19 mouse cellular contexts compared by ENCODE assay signal in genomic region chr14:78914180-78914579, GRCm38 (mm10).
A peak's percentile ranks its signal among the peaks of the same experiment; 100 is the strongest.
DNase-seq lines count a peak whose midpoint lies in the region; ATAC-seq lines count a peak whose summit lies in the region.
"Had no signal": no experiment of that assay in that cellular context is flagged by ENCODE, and none has a peak within 500 bp of the region (broad histone marks: within the 10 kb centered on the region; RNA-seq: fewer than 3 reads in every experiment).

No protein-coding gene starts in this region.

- no peaks in the 10 kb centered on the region for H3K9me3 ChIP-seq in kidney, embryonic 15.5 days (replicated peaks)
- H3K9me3 ChIP-seq: embryonic facial prominence, embryonic 15.5 days; heart, embryonic 12.5 days; hindbrain, embryonic 13.5 days; neural tube, embryonic 12.5 days; stomach, embryonic 15.5 days had no signal

- no peaks in the 10 kb centered on the region for H3K4me1 ChIP-seq in kidney, embryonic 15.5 days
- H3K4me1 ChIP-seq: embryonic facial prominence, embryonic 15.5 days; heart, embryonic 12.5 days; hindbrain, embryonic 13.5 days; neural tube, embryonic 12.5 days; stomach, embryonic 15.5 days had no signal

- ATAC-seq in kidney, embryonic 15.5 days (replicated peaks; ENCODE audit: low FRiP score): 0 out of 2 replicates have a peak, but pooled peaks have one; percentile 29
- ATAC-seq in activated CD4-positive, CD25-positive, alpha-beta regulatory T cell, adult 4 months: peak; percentile 99
- ATAC-seq: forebrain, embryonic 16.5 days had no signal

- WGBS in kidney, embryonic 15.5 days: 70% methylated on average over 8 of the region's 8 CpGs

- no peak overlapping the region for H3K4me3 ChIP-seq in kidney, embryonic 15.5 days (replicated peaks)
- H3K4me3 ChIP-seq: embryonic facial prominence, embryonic 15.5 days; heart, embryonic 12.5 days; hindbrain, embryonic 13.5 days; neural tube, embryonic 12.5 days; stomach, embryonic 15.5 days had no signal

- H3K27me3 ChIP-seq in kidney, embryonic 15.5 days: no peaks in the 10 kb centered on the region
- H3K27me3 ChIP-seq: embryonic facial prominence, embryonic 15.5 days; heart, embryonic 12.5 days; hindbrain, embryonic 13.5 days; neural tube, embryonic 12.5 days; stomach, embryonic 15.5 days had no signal

- 0 out of 2 replicates have a peak, but pooled peaks cover 3% of the 10 kb centered on the region for H3K36me3 ChIP-seq in kidney, embryonic 15.5 days
- H3K36me3 ChIP-seq: embryonic facial prominence, embryonic 15.5 days; hindbrain, embryonic 13.5 days; neural tube, embryonic 12.5 days; stomach, embryonic 15.5 days had no signal

- DNase-seq in kidney, postnatal 25 days: no peak
- peak; percentile 72 to 75 for DNase-seq in natural killer cell, adult 2 months (ENCODE audit: low spot score in 2 of 2)
- DNase-seq in thymus, postnatal 10 days (ENCODE audit: low spot score in 2 of 2): peak; percentile 55 to 67
- DNase-seq in urinary bladder, postnatal 4 days (ENCODE audit: low spot score in 2 of 2): no peak
- DNase-seq in right cerebral cortex, postnatal 10 days (ENCODE audit: low spot score in 2 of 2): no peak
- DNase-seq in gastrocnemius, postnatal 10 days: no peak
- DNase-seq: adrenal gland, adult 8-10 months; gastrocnemius, postnatal 14 days; kidney, adult 2 months; left cerebral cortex, postnatal 4 days had no signal

- no peak overlapping the region for H3K4me2 ChIP-seq in kidney, embryonic 15.5 days
- H3K4me2 ChIP-seq: embryonic facial prominence, embryonic 15.5 days; heart, embryonic 12.5 days; hindbrain, embryonic 13.5 days; neural tube, embryonic 12.5 days; stomach, embryonic 15.5 days had no signal

- H3K9ac ChIP-seq in kidney, embryonic 15.5 days: no peak overlapping the region
- H3K9ac ChIP-seq: embryonic facial prominence, embryonic 15.5 days; heart, embryonic 12.5 days; hindbrain, embryonic 13.5 days; liver, embryonic 14.5 days; neural tube, embryonic 12.5 days; stomach, embryonic 15.5 days had no signal

- no peak overlapping the region for H3K27ac ChIP-seq in kidney, embryonic 15.5 days
- H3K27ac ChIP-seq: embryonic facial prominence, embryonic 15.5 days; hindbrain, embryonic 13.5 days; liver, embryonic 14.5 days; neural tube, embryonic 12.5 days; stomach, embryonic 15.5 days had no signal

Comparison
In these comparisons a context has a peak if more than half of its experiments do, and no peak if none do; other contexts are left out.
1. DNase-seq: peak in natural killer cell, adult 2 months (2 of 2) and thymus, postnatal 10 days (2 of 2); none in kidney, postnatal 25 days (0 of 2), urinary bladder, postnatal 4 days (0 of 2), right cerebral cortex, postnatal 10 days (0 of 2) and gastrocnemius, postnatal 10 days (single experiment).